Mouse (Mus musculus) heart, embryonic 14.5 days (tissue): ENCODE results near the gene Tomm20. TPM values are rescaled to one million over a fixed set of nuclear protein-coding genes. Genes with fewer than 3 reads are reported as not detected.

ENCODE experiments used
- ATAC-seq: fragments of 200-750 bp; cut with Nextera tagmentation; 2 replicates; pipeline ENCODE4 v1.8.0; 2017; ENCODE audit warnings: low read depth, moderate TSS enrichment; ENCODE audit not compliant: insufficient number of reproducible peaks, insufficient read depth, low FRiP score
- H3K27ac ChIP-seq, 2 experiments: fragments of 200-500 bp in 1 of 2; fragments of 300-500 bp in 1 of 2; sonication (generic) in 1 of 2; replicated peaks in 1 of 2; 2 replicates each; pipeline ENCODE4 v1.5.1; 2012 to 2014; ENCODE audit warnings: low read depth in 2 of 2, low read length in 2 of 2, control low read depth in 1 of 2, mild to moderate bottlenecking in 1 of 2, mixed read lengths in 1 of 2; ENCODE audit not compliant: control insufficient read depth in 1 of 2, insufficient read depth in 1 of 2
- H3K27me3 ChIP-seq: fragments of 300-500 bp; sonication (generic); 2 replicates; pipeline ENCODE4 v1.6.1; 2014; ENCODE audit warnings: mild to moderate bottlenecking, low read length, control low read depth; ENCODE audit not compliant: control insufficient read depth, insufficient read depth
- H3K36me3 ChIP-seq: fragments of 300-500 bp; sonication (generic); 2 replicates; pipeline ENCODE4 v1.6.1; 2014; ENCODE audit warnings: mild to moderate bottlenecking, control low read depth, low read length, mixed read lengths; ENCODE audit not compliant: control insufficient read depth, insufficient read depth
- H3K4me1 ChIP-seq, 2 experiments: fragments of 200-500 bp in 1 of 2; fragments of 300-500 bp in 1 of 2; sonication (generic) in 1 of 2; 2 replicates each; pipeline ENCODE4 v1.6.1; 2012 to 2014; ENCODE audit warnings: low read length in 2 of 2, control low read depth in 1 of 2, mixed read lengths in 1 of 2; ENCODE audit not compliant: control insufficient read depth in 2 of 2, insufficient read depth in 2 of 2
- H3K4me2 ChIP-seq: fragments of 300-500 bp; sonication (generic); 2 replicates; pipeline ENCODE4 v1.6.1; 2014; ENCODE audit warnings: mild to moderate bottlenecking, low read length
- H3K4me3 ChIP-seq, 2 experiments: fragments of 200-500 bp in 1 of 2; fragments of 300-500 bp in 1 of 2; sonication (generic) in 1 of 2; 2 replicates each; pipeline ENCODE4 v1.5.1; 2012 to 2014; ENCODE audit warnings: low read length in 2 of 2, mild to moderate bottlenecking in 2 of 2, control low read depth in 1 of 2, low read depth in 1 of 2, moderate library complexity in 1 of 2; ENCODE audit not compliant: control insufficient read depth in 1 of 2, insufficient read depth in 1 of 2
- H3K9ac ChIP-seq: fragments of 300-500 bp; sonication (generic); 2 replicates; pipeline ENCODE4 v1.6.1; 2014; ENCODE audit warnings: mild to moderate bottlenecking, low read length
- H3K9me3 ChIP-seq: fragments of 300-500 bp; sonication (generic); 2 replicates; pipeline ENCODE4 v1.6.1; 2016; ENCODE audit warnings: low read length, control low read depth; ENCODE audit not compliant: control insufficient read depth
- WGBS: fragments of 180-500 bp; shearing (Covaris S2); extraction: QIAGEN DNeasy Blood & Tissue Kit; methylation state at CpG from one replicate; pipeline ENCODE4 v1.1.7; 2014; 5-methylcytosine and 5-hydroxymethylcytosine counted together
- polyA plus RNA-seq: library from polyadenylated mRNA; unstranded; fragments of >200 nt; fragmentation: Nextera tagmentation; extraction: Ambion mirVana; gene quantifications from 2 replicates; pipeline ENCODE4 v1.2.1, GENCODE M21; 2014

The Tomm20 gene
- polyA plus RNA-seq, 1 experiment from 2014 or later: 197 TPM

DNA sequence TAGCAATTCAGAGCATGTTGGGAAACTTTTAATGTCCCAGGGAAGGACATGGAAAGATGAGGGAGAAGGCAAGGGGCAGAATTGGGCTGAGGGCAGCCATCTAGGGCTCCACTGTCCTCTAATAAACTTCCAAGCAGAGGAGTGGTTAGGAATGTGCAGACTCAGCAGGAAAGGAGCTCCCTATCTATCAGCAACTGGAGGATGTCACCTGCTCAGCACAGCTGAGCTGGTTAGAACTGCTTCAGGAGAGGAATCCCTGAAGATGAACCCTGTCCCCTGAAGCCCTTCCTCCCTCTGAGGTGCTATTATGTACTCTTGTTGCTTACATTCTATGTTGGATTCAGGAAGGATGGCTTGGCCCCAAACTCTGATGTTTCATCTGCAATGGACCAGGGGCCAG is 17.6 kb downstream of the Tomm20 start:
- Histone ChIP-seq H3K4me3 (no peak overlapping the region), H3K27ac (no peak overlapping the region), H3K27me3 (no peaks in the 10 kb centered on the region), H3K9ac (no peak overlapping the region), H3K9me3 (no peaks in the 10 kb centered on the region), H3K4me1 (peaks cover 4 to 22% of the 10 kb centered on the region in 2 experiments; a peak in 3 of 4 replicates), H3K4me2 (no peak overlapping the region), H3K36me3 (peaks cover 59% of the 10 kb centered on the region)
- no peak for ATAC-seq

DNA sequence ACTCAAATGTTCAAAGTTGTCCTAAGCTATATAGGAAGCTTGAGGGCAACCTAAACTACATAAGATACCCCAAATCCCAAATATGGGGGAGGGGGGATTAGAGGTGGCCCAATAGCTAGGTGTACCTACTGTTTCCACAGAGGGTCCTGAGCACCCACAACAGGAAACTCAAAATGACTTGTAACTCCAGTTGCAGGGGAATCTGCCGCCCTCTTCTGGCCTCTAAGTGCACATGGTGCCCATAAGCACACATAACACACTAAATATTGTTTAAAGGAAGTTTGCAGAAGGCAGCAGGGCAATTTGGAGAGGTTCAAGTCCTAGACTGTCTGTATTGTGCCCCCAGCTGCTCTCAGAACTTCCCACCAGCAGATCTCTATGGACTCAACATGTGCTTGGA is 18.6 kb downstream of the Tomm20 start:
- Histone ChIP-seq H3K4me1 (peaks cover 4 to 15% of the 10 kb centered on the region in 2 experiments; a peak in 3 of 4 replicates), H3K4me3 (no peak overlapping the region), H3K36me3 (peaks cover 50% of the 10 kb centered on the region), H3K27ac (no peak overlapping the region), H3K4me2 (no peak overlapping the region), H3K27me3 (no peaks in the 10 kb centered on the region), H3K9ac (no peak overlapping the region), H3K9me3 (no peaks in the 10 kb centered on the region)
- ATAC-seq: no peak
- WGBS: 52% methylated on average over 1 of the region's 1 CpGs

DNA sequence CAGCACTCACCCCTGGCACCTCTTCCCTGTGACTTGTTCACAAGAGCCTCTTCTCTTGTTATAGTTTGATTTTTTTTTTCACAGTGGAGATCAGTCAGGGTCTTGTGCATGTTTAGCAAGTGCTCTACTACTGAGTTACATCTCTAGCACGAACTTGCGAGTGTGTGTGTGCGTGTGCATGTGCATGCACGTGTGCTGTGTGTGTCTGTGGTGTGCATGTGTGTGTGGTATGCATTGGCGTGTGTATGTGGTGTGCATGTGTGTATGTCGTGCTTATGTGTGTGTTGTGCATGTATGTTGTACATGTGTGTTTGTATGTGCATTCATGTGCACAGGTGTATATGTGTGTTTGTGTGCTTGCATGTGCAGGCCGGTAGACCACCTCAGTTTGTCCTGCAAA is 22.7 kb downstream of the Tomm20 start:
- Histone ChIP-seq H3K4me1 (peaks cover 9 to 10% of the 10 kb centered on the region in 2 experiments; a peak in 3 of 4 replicates), H3K27me3 (no peaks in the 10 kb centered on the region), H3K9ac (no peak overlapping the region), H3K9me3 (no peaks in the 10 kb centered on the region), H3K36me3 (peaks cover 13% of the 10 kb centered on the region; the same call in 1 of the 2 replicates), H3K27ac (no peak overlapping the region; a peak in 1 of 4 replicates), H3K4me3 (no peak overlapping the region), H3K4me2 (no peak overlapping the region)
- ATAC-seq: no peak
- WGBS: 90% methylated on average over 7 of the region's 7 CpGs

DNA sequence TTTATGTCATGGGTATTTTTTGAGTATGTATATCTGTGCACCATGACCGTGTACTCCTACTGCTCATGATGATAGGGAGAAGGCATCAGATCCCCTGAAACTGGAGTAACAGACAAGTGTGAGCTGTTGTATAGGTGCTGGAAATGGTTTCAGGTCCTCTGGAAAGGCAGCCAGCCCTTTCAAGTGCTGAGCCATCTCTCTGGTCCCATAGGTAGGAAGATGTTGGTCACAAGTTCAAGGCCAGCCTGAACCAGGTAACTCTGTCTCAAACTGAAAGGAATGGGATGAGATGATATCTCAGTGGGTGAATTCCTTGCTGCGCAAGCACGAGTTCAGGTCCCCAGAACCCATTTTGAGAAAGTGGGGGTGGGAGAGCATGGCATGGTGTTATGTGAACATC is 24.2 kb downstream of the Tomm20 start:
- H3K36me3 ChIP-seq: 0 out of 2 replicates have a peak, but pooled peaks cover 8% of the 10 kb centered on the region
- 88% methylated on average over 3 of the region's 3 CpGs for WGBS
- H3K9me3 ChIP-seq: no peaks in the 10 kb centered on the region
- peaks cover 18 to 21% of the 10 kb centered on the region in 2 experiments for H3K4me1 ChIP-seq
- H3K9ac ChIP-seq: no peak overlapping the region
- ATAC-seq: no peak
- H3K27ac ChIP-seq: no peak overlapping the region
- no peak overlapping the region for H3K4me3 ChIP-seq
- H3K4me2 ChIP-seq: no peak overlapping the region
- H3K27me3 ChIP-seq: no peaks in the 10 kb centered on the region

DNA sequence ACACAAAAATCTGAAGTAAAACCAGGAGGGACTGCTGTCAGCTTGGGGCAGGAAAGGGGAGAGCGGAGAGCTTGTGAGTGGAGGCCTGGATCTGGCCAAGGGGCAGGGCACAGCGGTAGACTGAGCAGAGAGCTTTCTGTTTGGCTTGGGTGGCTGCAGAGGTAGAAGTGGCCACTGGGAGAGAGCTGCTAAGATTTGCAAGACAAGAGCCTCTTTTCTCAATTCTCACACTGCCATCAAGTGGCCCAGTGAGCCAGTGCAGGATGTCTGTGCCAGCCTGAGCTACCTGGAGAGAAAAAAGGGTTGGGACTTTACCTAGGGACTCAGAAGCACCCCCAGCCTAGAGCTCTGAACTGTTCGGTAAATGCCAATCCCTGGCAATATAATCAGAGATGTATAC is 24.8 kb downstream of the Tomm20 start:
- Histone ChIP-seq H3K27ac (no peak overlapping the region), H3K9ac (no peak overlapping the region), H3K27me3 (no peaks in the 10 kb centered on the region), H3K9me3 (no peaks in the 10 kb centered on the region), H3K4me2 (no peak overlapping the region), H3K4me3 (no peak overlapping the region), H3K4me1 (peaks cover 18 to 21% of the 10 kb centered on the region in 2 experiments), H3K36me3 (0 out of 2 replicates have a peak, but pooled peaks cover 6% of the 10 kb centered on the region)
- 21% methylated on average over 3 of the region's 3 CpGs for whole genome bisulfite sequencing
- peak; percentile 46 for ATAC-seq

DNA sequence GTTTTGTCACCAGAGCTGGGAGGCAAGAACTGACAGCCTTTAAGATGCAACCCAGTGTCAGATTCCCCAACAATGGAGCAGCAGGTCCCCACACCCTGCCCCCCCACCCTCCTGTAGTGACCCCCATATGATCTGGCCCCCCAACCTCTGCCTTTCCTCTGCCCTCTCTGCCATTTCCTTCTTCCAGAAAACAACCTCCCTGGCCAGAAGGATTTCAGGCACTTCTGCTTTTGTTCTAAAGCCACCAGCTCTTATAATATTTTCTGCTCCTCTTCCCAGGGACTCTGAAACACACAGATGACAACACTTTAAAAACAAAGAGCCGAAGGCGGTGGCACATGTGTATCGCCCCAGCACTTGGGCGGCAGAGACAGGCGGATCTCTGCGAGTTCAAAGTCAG is 25.3 kb downstream of the Tomm20 start:
- H3K9ac ChIP-seq: no peak overlapping the region

DNA sequence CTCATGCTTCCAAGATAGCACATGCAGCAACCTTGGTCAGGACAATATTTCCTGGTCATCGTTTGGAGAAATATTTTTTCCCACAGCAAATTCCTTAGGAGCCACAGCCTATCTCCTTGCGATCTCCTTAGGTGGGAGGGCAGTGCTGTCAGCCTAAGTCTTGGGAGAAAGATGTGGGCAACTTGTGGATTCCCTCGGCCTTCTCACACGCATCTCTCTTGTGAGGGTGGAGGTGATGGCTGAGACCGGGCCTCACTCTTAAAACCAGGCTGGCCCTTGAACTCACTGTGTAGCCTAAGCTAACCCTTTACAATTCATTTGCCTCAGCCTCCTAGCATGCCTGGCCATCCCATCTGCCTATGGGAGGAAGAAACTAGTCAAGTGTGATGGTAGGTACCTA is 25.9 kb downstream of the Tomm20 start:
- Histone ChIP-seq H3K27ac (peak overlapping the region; percentile 25 to 63; a peak in 2 of 4 replicates), H3K27me3 (no peaks in the 10 kb centered on the region), H3K4me2 (no peak overlapping the region), H3K4me1 (peaks cover 20 to 24% of the 10 kb centered on the region in 2 experiments), H3K9ac (no peak overlapping the region), H3K9me3 (no peaks in the 10 kb centered on the region), H3K36me3 (no peaks in the 10 kb centered on the region), H3K4me3 (no peak overlapping the region)
- no peak for ATAC-seq
- WGBS: 74% methylated on average over 5 of the region's 5 CpGs

More for the DNA sequence above, 25.3 kb downstream of the Tomm20 start:
- Histone ChIP-seq H3K4me3 (no peak overlapping the region), H3K27ac (no peak overlapping the region), H3K9me3 (no peaks in the 10 kb centered on the region), H3K4me1 (peaks cover 18 to 21% of the 10 kb centered on the region in 2 experiments), H3K27me3 (no peaks in the 10 kb centered on the region), H3K36me3 (0 out of 2 replicates have a peak, but pooled peaks cover 1% of the 10 kb centered on the region), H3K4me2 (no peak overlapping the region)
- no peak for ATAC-seq
- WGBS: 77% methylated on average over 6 of the region's 6 CpGs

DNA sequence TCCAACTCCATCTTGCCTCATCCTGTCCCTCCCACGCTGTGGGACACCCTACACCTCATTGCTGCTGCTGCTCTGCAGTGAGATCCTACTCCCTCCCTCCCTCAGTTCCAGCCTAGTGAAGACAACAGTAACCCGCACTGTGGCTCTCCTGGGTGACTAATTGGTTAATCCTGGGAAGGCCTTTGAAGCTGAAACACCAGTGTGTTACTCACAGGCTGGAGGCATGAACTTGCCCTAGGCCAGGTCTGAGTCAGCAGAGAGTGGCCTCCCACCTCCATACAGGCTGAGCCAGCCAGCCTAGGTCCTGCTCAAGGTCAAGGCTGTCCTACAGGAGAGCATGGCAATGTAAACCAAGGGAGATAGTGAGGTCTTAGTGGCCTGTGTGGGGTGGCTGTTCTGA is 26.4 kb downstream of the Tomm20 start:
- ATAC-seq: no peak
- Histone ChIP-seq H3K9ac (no peak overlapping the region), H3K9me3 (no peaks in the 10 kb centered on the region), H3K4me1 (peaks cover 24 to 29% of the 10 kb centered on the region in 2 experiments), H3K4me3 (no peak overlapping the region), H3K27me3 (no peaks in the 10 kb centered on the region), H3K36me3 (no peaks in the 10 kb centered on the region), H3K27ac (peak overlapping the region; percentile 25 to 63; a peak in 2 of 4 replicates), H3K4me2 (no peak overlapping the region)
- 55% methylated on average over 2 of the region's 2 CpGs for WGBS
